Mouse (Mus musculus) embryo, embryonic 10.5 days (tissue): ENCODE measurements around the gene Dnah6.

Experiments
- DNase-seq: peaks from one replicate; pipeline ENCODE4 v3.0.0-alpha.2; 2015; ENCODE audit warnings: low spot score

Gene Dnah6

GRCm38 (mm10) chr6:73142776-73143175, 78.7 kb downstream of the Dnah6 start:
- DNase-seq = no peak

GRCm38 (mm10) chr6:73140836-73141235, 80.6 kb downstream of the Dnah6 start:
- DNase-seq = no peak

GRCm38 (mm10) chr6:73132784-73133183, 88.7 kb downstream of the Dnah6 start:
- DNase-seq = no peak

GRCm38 (mm10) chr6:73127594-73127993, 93.9 kb downstream of the Dnah6 start:
- no peak for DNase-seq

GRCm38 (mm10) chr6:73120348-73120747, 101.1 kb downstream of the Dnah6 start:
- DNase-seq = no peak

- DNase-seq = no peak
Measured at GRCm38 (mm10) chr6:73113898-73114297, 107.6 kb downstream of the Dnah6 start.

GRCm38 (mm10) chr6:73113365-73113764, 108.1 kb downstream of the Dnah6 start:
- no peak for DNase-seq

- DNase-seq = no peak
Measured at GRCm38 (mm10) chr6:73093133-73093532, 128.3 kb downstream of the Dnah6 start.

GRCm38 (mm10) chr6:73090836-73091235, 130.6 kb downstream of the Dnah6 start:
- DNase-seq = no peak

- DNase-seq = no peak
Measured at GRCm38 (mm10) chr6:73082571-73082970, 138.9 kb downstream of the Dnah6 start.

- DNase-seq = no peak
Measured at GRCm38 (mm10) chr6:73072093-73072786, 149.2 kb downstream of the Dnah6 start.

GRCm38 (mm10) chr6:73071214-73071613, 150.2 kb downstream of the Dnah6 start:
- no peak for DNase-seq

GRCm38 (mm10) chr6:73070663-73071062, 150.8 kb downstream of the Dnah6 start:
- peak; percentile 3 for DNase-seq

GRCm38 (mm10) chr6:73064551-73064950, 156.9 kb downstream of the Dnah6 start:
- DNase-seq = no peak

GRCm38 (mm10) chr6:73059596-73060121, 161.8 kb downstream of the Dnah6 start:
- DNase-seq = peak; percentile 27

GRCm38 (mm10) chr6:73059162-73059561, 162.3 kb downstream of the Dnah6 start:
- DNase-seq = no peak

- DNase-seq = no peak
Measured at GRCm38 (mm10) chr6:73055347-73055746, 166.1 kb downstream of the Dnah6 start.

GRCm38 (mm10) chr6:73054807-73055206, 166.6 kb downstream of the Dnah6 start:
- no peak for DNase-seq

- DNase-seq = no peak
Measured at GRCm38 (mm10) chr6:73053526-73053925, 167.9 kb downstream of the Dnah6 start.

GRCm38 (mm10) chr6:73047259-73047658, 174.2 kb downstream of the Dnah6 start:
- DNase-seq = no peak

- no peak for DNase-seq
Measured at GRCm38 (mm10) chr6:73045944-73046343, 175.5 kb downstream of the Dnah6 start.

GRCm38 (mm10) chr6:73042278-73042677, 179.2 kb downstream of the Dnah6 start:
- DNase-seq = no peak

GRCm38 (mm10) chr6:73038291-73038690, 183.2 kb downstream of the Dnah6 start:
- DNase-seq = no peak

GRCm38 (mm10) chr6:73028853-73029252, 192.6 kb downstream of the Dnah6 start:
- no peak for DNase-seq
